Mouse (Mus musculus) lung, adult 2 months (tissue): Measurements from ENCODE around the gene Anp32e. TPM values are rescaled to one million over a fixed set of nuclear protein-coding genes. Genes with fewer than 3 reads are reported as not detected.
A peak's percentile ranks its signal among the peaks of the same experiment; 100 is the strongest.

Source experiments
- DNase-seq: peaks from one replicate; pipeline ENCODE4 v3.0.0; 2022
- H3K4me1 ChIP-seq: fragments of 200-500 bp; 2 replicates; pipeline ENCODE4 v1.6.1; 2011; ENCODE audit warnings: low read length; ENCODE audit not compliant: control insufficient read depth, insufficient read depth
- H3K4me3 ChIP-seq: fragments of 200-500 bp; replicated peaks from 2 replicates; pipeline ENCODE3; 2011; ENCODE audit warnings: low read depth, mild to moderate bottlenecking, control low read depth, low read length; ENCODE audit errors: extremely low read depth
- CTCF ChIP-seq: fragments of 200-500 bp; IDR thresholded peaks from 2 replicates; pipeline ENCODE4 v1.5.1; 2011; ENCODE audit warnings: mild to moderate bottlenecking, low read length, control low read depth; ENCODE audit not compliant: insufficient read depth
- POLR2A ChIP-seq: fragments of 200-500 bp; IDR thresholded peaks from 2 replicates; pipeline ENCODE4 v1.6.1; 2011; ENCODE audit warnings: low read depth, mild to moderate bottlenecking, control low read depth, low read length, borderline replicate concordance; ENCODE audit errors: extremely low read depth
- WGBS: fragments of 180-500 bp; shearing (Covaris S2); methylation state at CpG from one replicate; pipeline ENCODE4 v1.1.7; 2018; 5-methylcytosine and 5-hydroxymethylcytosine counted together
- polyA plus RNA-seq: library from polyadenylated mRNA; depleted of rRNA; stranded (reverse); fragments of >200 nt; gene quantifications from 2 replicates; pipeline ENCODE4 v1.2.3, GENCODE M21; 2012; rRNA removed

Anp32e gene
- polyA plus RNA-seq: 11.4 and 17.4 TPM in 2 replicates

GRCm38 (mm10) chr3:95928658-95929503 lies at the start of gene Anp32e:
Anp32e (plus strand) TSS chr3:95929246.
- Histone ChIP-seq H3K4me1 (peaks cover 3% of the 10 kb centered on the region), H3K4me3 (peak within 1 kb of the TSS; percentile 75)
- under 1% methylated on average over 49 of the region's 49 CpGs for WGBS
- DNase-seq: peak; percentile 95
- TF ChIP-seq CTCF: no peak
- peak; percentile 92 for TF ChIP-seq POLR2A

GRCm38 (mm10) chr3:95881979-95882815 lies 46.8 kb upstream of the Anp32e start, which contains the start of gene Ciart:
Ciart (minus strand) TSS chr3:95882251.
- Histone ChIP-seq H3K4me3 (peak within 1 kb of the TSS; percentile 73), H3K4me1 (peaks cover 3% of the 10 kb centered on the region; the same call in 1 of the 2 replicates)
- under 1% methylated on average over 66 of the region's 66 CpGs for WGBS
- DNase-seq: peak; percentile 87
- TF ChIP-seq POLR2A: peak; percentile 81
- TF ChIP-seq CTCF: no peak

GRCm38 (mm10) chr3:95882816-95883425 lies 46.1 kb upstream of the Anp32e start:
- H3K4me3 ChIP-seq: peak overlapping the region; percentile 61
- peak; percentile 57 for TF ChIP-seq CTCF
- no peak for TF ChIP-seq POLR2A
- WGBS: 2% methylated on average over 24 of the region's 24 CpGs
- DNase-seq: peak; percentile 57
- peaks cover 3% of the 10 kb centered on the region; the same call in 1 of the 2 replicates for H3K4me1 ChIP-seq

- H3K4me3 ChIP-seq: no peak overlapping the region
- TF ChIP-seq CTCF (no peak), POLR2A (no peak)
- DNase-seq: no peak
- H3K4me1 ChIP-seq: peaks cover 3% of the 10 kb centered on the region; the same call in 1 of the 2 replicates
- WGBS: 86% methylated on average over 5 of the region's 5 CpGs
Measured at GRCm38 (mm10) chr3:95884400-95884799, 44.6 kb upstream of the Anp32e start.

- Histone ChIP-seq H3K4me1 (no peaks in the 10 kb centered on the region; the same call in 1 of the 2 replicates), H3K4me3 (no peak overlapping the region)
- DNase-seq: no peak
- WGBS: 59% methylated on average over 4 of the region's 4 CpGs
- TF ChIP-seq CTCF (no peak), POLR2A (peak; percentile 41; the same call in 1 of the 2 replicates)
Measured at GRCm38 (mm10) chr3:95887596-95887995, 41.5 kb upstream of the Anp32e start.

- WGBS: 51% methylated on average over 3 of the region's 3 CpGs
- no peak for DNase-seq
- Histone ChIP-seq H3K4me3 (peak overlapping the region; percentile 30), H3K4me1 (no peaks in the 10 kb centered on the region; the same call in 1 of the 2 replicates)
- no peak for TF ChIP-seq CTCF
- no peak for TF ChIP-seq POLR2A
Measured at GRCm38 (mm10) chr3:95889664-95890063, 39.4 kb upstream of the Anp32e start.

GRCm38 (mm10) chr3:95891211-95892065 lies 37.6 kb upstream of the Anp32e start, which contains the start of gene BC028528:
BC028528 (minus strand) TSS chr3:95892005.
- TF ChIP-seq POLR2A: peak; percentile 66; the same call in 1 of the 2 replicates
- TF ChIP-seq CTCF: no peak
- H3K4me3 ChIP-seq: peak within 1 kb of the TSS; percentile 66
- WGBS: 16% methylated on average over 12 of the region's 12 CpGs
- H3K4me1 ChIP-seq: peaks cover 6% of the 10 kb centered on the region; the same call in 1 of the 2 replicates
- peak; percentile 54 for DNase-seq

- peaks cover 6% of the 10 kb centered on the region; the same call in 1 of the 2 replicates for H3K4me1 ChIP-seq
- TF ChIP-seq CTCF (no peak), POLR2A (no peak)
- no peak for DNase-seq
- H3K4me3 ChIP-seq: peak overlapping the region; percentile 66
- 23% methylated on average over 11 of the region's 11 CpGs for WGBS
Measured at GRCm38 (mm10) chr3:95892066-95893052, 36.7 kb upstream of the Anp32e start.
